Mouse (Mus musculus) cerebellum, adult 2 months (tissue): ENCODE measurements around the gene Trmt1l.

Experiments
- CTCF ChIP-seq: fragments of 200-500 bp; IDR thresholded peaks from 2 replicates; pipeline ENCODE4 v1.5.1; 2011; ENCODE audit warnings: low read depth, mild to moderate bottlenecking, control low read depth, low read length, moderate library complexity, borderline replicate concordance; ENCODE audit not compliant: insufficient read depth
- POLR2A ChIP-seq: fragments of 200-500 bp; IDR thresholded peaks from 2 replicates; pipeline ENCODE4 v1.6.1; 2011; ENCODE audit warnings: low read length, control low read depth, borderline replicate concordance; ENCODE audit not compliant: insufficient read depth

GRCm38 (mm10) chr1:151499815-151500501, 71.6 kb downstream of the Trmt1l start:
- TF ChIP-seq CTCF = no peak
- TF ChIP-seq POLR2A = no peak
